Mouse (Mus musculus): Measurements from ENCODE around the gene Des. TPM values are rescaled to one million over a fixed set of nuclear protein-coding genes. Genes with fewer than 3 reads are reported as not detected.

Gene Des
- polyA plus RNA-seq, 2 experiments = 53.7 to 78.6 TPM

- DNase-seq (ENCODE audit: low spot score) (no peak), ATAC-seq (ENCODE audit: low FRiP score, low read depth) (no peak)
- Histone ChIP-seq H3K4me1 (ENCODE audit: control insufficient read depth, insufficient read depth, low read length) (0 out of 2 replicates have a peak, but pooled peaks cover 3% of the 10 kb centered on the region), H3K9me3 (ENCODE audit: control insufficient read depth, low read length) (no peaks in the 10 kb centered on the region), H3K27ac (replicated peaks; ENCODE audit: low read depth, low read length) (no peak overlapping the region), H3K9ac (ENCODE audit: low read depth, low read length, severe bottlenecking) (no peak overlapping the region), H3K36me3 (ENCODE audit: control insufficient read depth, insufficient read depth, low read length) (no peaks in the 10 kb centered on the region), H3K4me3 (replicated peaks; ENCODE audit: low read length) (no peak overlapping the region), H3K4me2 (replicated peaks; ENCODE audit: low read depth, low read length, severe bottlenecking) (no peak overlapping the region), H3K27me3 (ENCODE audit: control insufficient read depth, insufficient read depth, low read length) (no peaks in the 10 kb centered on the region)
- 68% methylated on average over 1 of the region's 1 CpGs for WGBS
- TF ChIP-seq POLR2A (IDR thresholded peaks at IDR 0.05; ENCODE audit: borderline replicate concordance, extremely low read depth, insufficient read depth, insufficient read length) = no peak
These were observed 28.9 kb upstream of the Des start for GRCm38 (mm10) chr1:75331271-75331670.

GRCm38 (mm10) chr1:75336461-75336860 lies 23.7 kb upstream of the Des start:
- Histone ChIP-seq H3K27me3 (ENCODE audit: control insufficient read depth, insufficient read depth, low read length) (no peaks in the 10 kb centered on the region), H3K4me2 (replicated peaks; ENCODE audit: low read depth, low read length, severe bottlenecking) (no peak overlapping the region), H3K4me3 (replicated peaks; ENCODE audit: low read length) (no peak overlapping the region), H3K4me1 (ENCODE audit: control insufficient read depth, insufficient read depth, low read length) (peaks cover 27% of the 10 kb centered on the region), H3K9me3 (ENCODE audit: control insufficient read depth, low read length) (no peaks in the 10 kb centered on the region), H3K36me3 (ENCODE audit: control insufficient read depth, insufficient read depth, low read length) (no peaks in the 10 kb centered on the region), H3K27ac (replicated peaks; ENCODE audit: low read depth, low read length) (no peak overlapping the region), H3K9ac (ENCODE audit: low read depth, low read length, severe bottlenecking) (no peak overlapping the region)
- 52% methylated on average over 3 of the region's 3 CpGs for whole genome bisulfite sequencing
- DNase-seq (ENCODE audit: low spot score) (no peak), ATAC-seq (ENCODE audit: low FRiP score, low read depth) (no peak)
- no peak for TF ChIP-seq POLR2A (IDR thresholded peaks at IDR 0.05; ENCODE audit: borderline replicate concordance, extremely low read depth, insufficient read depth, insufficient read length)

- Histone ChIP-seq H3K4me2 (replicated peaks; ENCODE audit: low read depth, low read length, severe bottlenecking) (no peak overlapping the region), H3K4me1 (ENCODE audit: control insufficient read depth, insufficient read depth, low read length) (peaks cover 24% of the 10 kb centered on the region), H3K27me3 (ENCODE audit: control insufficient read depth, insufficient read depth, low read length) (no peaks in the 10 kb centered on the region), H3K27ac (replicated peaks; ENCODE audit: low read depth, low read length) (0 out of 2 replicates have a peak overlapping the region, but pooled peaks have one; percentile 39), H3K9ac (ENCODE audit: low read depth, low read length, severe bottlenecking) (no peak overlapping the region), H3K36me3 (ENCODE audit: control insufficient read depth, insufficient read depth, low read length) (no peaks in the 10 kb centered on the region), H3K4me3 (replicated peaks; ENCODE audit: low read length) (no peak overlapping the region), H3K9me3 (ENCODE audit: control insufficient read depth, low read length) (no peaks in the 10 kb centered on the region)
- no peak for DNase-seq (ENCODE audit: low spot score)
- 54% methylated on average over 9 of the region's 9 CpGs for WGBS
- TF ChIP-seq POLR2A (IDR thresholded peaks at IDR 0.05; ENCODE audit: borderline replicate concordance, extremely low read depth, insufficient read depth, insufficient read length) = no peak
- ATAC-seq (ENCODE audit: low FRiP score, low read depth) = no peak
These were observed 23.0 kb upstream of the Des start for GRCm38 (mm10) chr1:75337097-75337496.

- H3K36me3 ChIP-seq (ENCODE audit: control insufficient read depth, insufficient read depth, low read length) = no peaks in the 10 kb centered on the region
- peaks cover 24% of the 10 kb centered on the region for H3K4me1 ChIP-seq (ENCODE audit: control insufficient read depth, insufficient read depth, low read length)
- TF ChIP-seq POLR2A (IDR thresholded peaks at IDR 0.05; ENCODE audit: borderline replicate concordance, extremely low read depth, insufficient read depth, insufficient read length) = no peak
- 2% methylated on average over 11 of the region's 11 CpGs for WGBS
- H3K27ac ChIP-seq (replicated peaks; ENCODE audit: low read depth, low read length) = peak overlapping the region; percentile 55; the same call in 1 of the 2 replicates
- H3K9me3 ChIP-seq (ENCODE audit: control insufficient read depth, low read length) = no peaks in the 10 kb centered on the region
- no peak overlapping the region for H3K4me3 ChIP-seq (replicated peaks; ENCODE audit: low read length)
- H3K4me2 ChIP-seq (replicated peaks; ENCODE audit: low read depth, low read length, severe bottlenecking) = peak overlapping the region; percentile 13; the same call in 1 of the 2 replicates
- peak; percentile 35; the same call in 1 of the 2 replicates for ATAC-seq (ENCODE audit: low FRiP score, low read depth)
- peak; percentile 56 for DNase-seq (ENCODE audit: low spot score)
- H3K9ac ChIP-seq (ENCODE audit: low read depth, low read length, severe bottlenecking) = 0 out of 2 replicates have a peak overlapping the region, but pooled peaks have one; percentile 7
- no peaks in the 10 kb centered on the region for H3K27me3 ChIP-seq (ENCODE audit: control insufficient read depth, insufficient read depth, low read length)
These were observed 21.9 kb upstream of the Des start for GRCm38 (mm10) chr1:75338091-75338694.

- ATAC-seq (ENCODE audit: low FRiP score, low read depth) = no peak
- 25% methylated on average over 9 of the region's 9 CpGs for WGBS
These were observed 20.8 kb upstream of the Des start for GRCm38 (mm10) chr1:75339337-75339736.

More at GRCm38 (mm10) chr1:75339337-75339736, 20.8 kb upstream of the Des start:
- Histone ChIP-seq H3K9me3 (ENCODE audit: control insufficient read depth, low read length) (no peaks in the 10 kb centered on the region), H3K27me3 (ENCODE audit: control insufficient read depth, insufficient read depth, low read length) (no peaks in the 10 kb centered on the region), H3K4me2 (replicated peaks; ENCODE audit: low read depth, low read length, severe bottlenecking) (no peak overlapping the region), H3K4me3 (replicated peaks; ENCODE audit: low read length) (no peak overlapping the region), H3K9ac (ENCODE audit: low read depth, low read length, severe bottlenecking) (no peak overlapping the region), H3K36me3 (ENCODE audit: control insufficient read depth, insufficient read depth, low read length) (no peaks in the 10 kb centered on the region), H3K4me1 (ENCODE audit: control insufficient read depth, insufficient read depth, low read length) (peaks cover 30% of the 10 kb centered on the region), H3K27ac (replicated peaks; ENCODE audit: low read depth, low read length) (0 out of 2 replicates have a peak overlapping the region, but pooled peaks have one; percentile 55)
- DNase-seq (ENCODE audit: low spot score) = peak; percentile 40
- no peak for TF ChIP-seq POLR2A (IDR thresholded peaks at IDR 0.05; ENCODE audit: borderline replicate concordance, extremely low read depth, insufficient read depth, insufficient read length)
